Mouse (Mus musculus) MEL (cell line): ENCODE measurements around the gene Odf3.

Experiments used
- CTCF ChIP-seq, 3 experiments: IDR thresholded peaks in 2 of 3; conservative IDR thresholded peaks in 1 of 3; 2 replicates each; pipeline ENCODE4 v1.5.1; 2011 to 2012; ENCODE audit warnings: low read length in 3 of 3, low read depth in 2 of 3, mild to moderate bottlenecking in 2 of 3, improper control_type of control experiment in 1 of 3, inconsistent platforms in 1 of 3, mixed read lengths in 1 of 3, moderate library complexity in 1 of 3; ENCODE audit not compliant: control insufficient read depth in 1 of 3, insufficient read depth in 1 of 3, poor library complexity in 1 of 3, severe bottlenecking in 1 of 3
- POLR2A ChIP-seq, 2 experiments: IDR thresholded peaks; 2 replicates each; pipeline ENCODE4 v1.6.1; 2011 to 2012; ENCODE audit warnings: low read length in 2 of 2, mild to moderate bottlenecking in 2 of 2, control low read depth in 1 of 2, improper control_type of control experiment in 1 of 2, low read depth in 1 of 2, moderate library complexity in 1 of 2; ENCODE audit not compliant: control insufficient read depth in 1 of 2, insufficient read depth in 1 of 2, poor library complexity in 1 of 2
- USF1 ChIP-seq: IDR thresholded peaks from 2 replicates; pipeline ENCODE4 v1.6.1; 2014; ENCODE audit warnings: low read depth, mild to moderate bottlenecking, inconsistent platforms, low read length, improper control_type of control experiment, moderate library complexity

DNA sequence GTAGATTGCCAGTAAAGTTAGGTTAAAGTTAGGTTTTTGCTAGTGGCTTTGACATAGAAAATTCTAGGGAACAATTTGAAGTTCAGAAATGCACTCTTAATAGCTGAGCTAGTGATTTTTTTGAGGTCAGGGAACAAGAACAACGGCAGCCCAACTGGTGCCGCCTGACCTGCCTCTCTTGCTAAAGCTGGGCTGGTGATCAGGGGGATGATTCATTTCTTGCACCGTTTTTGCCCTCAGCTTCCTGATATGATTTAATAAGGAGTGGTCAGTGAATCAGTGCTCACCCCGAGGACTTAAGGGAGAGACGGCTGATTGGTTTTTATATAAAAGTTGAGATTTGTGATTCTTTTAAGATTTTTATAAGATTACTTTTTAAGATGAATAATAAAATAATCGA, 16.2 kb upstream of the Odf3 start:
- TF ChIP-seq CTCF (IDR thresholded peaks at IDR 0.05 in 2 of 3, conservative IDR thresholded peaks at IDR 0.05 in 1 of 3; ENCODE audit: control insufficient read depth in 1 of 3, insufficient read depth in 1 of 3, low read depth in 2 of 3, low read length in 3 of 3, poor library complexity in 1 of 3, severe bottlenecking in 1 of 3): no peak
- TF ChIP-seq POLR2A (IDR thresholded peaks at IDR 0.05; ENCODE audit: control insufficient read depth in 1 of 2, insufficient read depth in 1 of 2, low read depth in 1 of 2, low read length in 2 of 2, poor library complexity in 1 of 2): no peak
- TF ChIP-seq USF1: no peak
